Mouse (Mus musculus) CH12.LX (cell line): Measurements from ENCODE around the gene Usp39.

ENCODE experiments used
- BHLHE40 ChIP-seq: IDR thresholded peaks from 2 replicates; pipeline ENCODE4 v1.6.1; 2011; ENCODE audit warnings: mild to moderate bottlenecking, low read depth, low read length, improper control_type of control experiment
- CHD1 ChIP-seq: IDR thresholded peaks from 2 replicates; pipeline ENCODE4 v1.6.1; 2012; ENCODE audit warnings: low read depth, low read length, improper control_type of control experiment, inconsistent platforms
- CTCF ChIP-seq, 2 experiments: IDR thresholded peaks in 1 of 2; conservative IDR thresholded peaks in 1 of 2; 2 replicates each; pipeline ENCODE4 v1.5.1; 2011 to 2012; ENCODE audit warnings: low read depth in 2 of 2, low read length in 2 of 2, improper control_type of control experiment in 1 of 2, inconsistent platforms in 1 of 2, mild to moderate bottlenecking in 1 of 2, moderate library complexity in 1 of 2
- HCFC1 ChIP-seq: IDR thresholded peaks from 2 replicates; pipeline ENCODE4 v1.6.1; 2012; ENCODE audit warnings: low read depth, mild to moderate bottlenecking, inconsistent platforms, low read length, improper control_type of control experiment
- IRF4 ChIP-seq: IDR thresholded peaks from 2 replicates; pipeline ENCODE4 v1.6.1; 2014; ENCODE audit warnings: low read depth, mild to moderate bottlenecking, inconsistent platforms, low read length, improper control_type of control experiment
- KAT2A ChIP-seq: IDR thresholded peaks from 2 replicates; pipeline ENCODE4 v1.6.1; 2012; ENCODE audit warnings: low read length, improper control_type of control experiment, inconsistent platforms; ENCODE audit not compliant: insufficient replicate concordance
- MEF2A ChIP-seq: IDR thresholded peaks from 2 replicates; pipeline ENCODE4 v1.6.1; 2014; ENCODE audit warnings: low read depth, mild to moderate bottlenecking, inconsistent platforms, low read length, improper control_type of control experiment, borderline replicate concordance
- MXI1 ChIP-seq: IDR thresholded peaks from 2 replicates; pipeline ENCODE4 v1.6.1; 2011; ENCODE audit warnings: mild to moderate bottlenecking, low read depth, low read length, improper control_type of control experiment
- NRF1 ChIP-seq: IDR thresholded peaks from 2 replicates; pipeline ENCODE4 v1.6.1; 2014; ENCODE audit warnings: low read depth, mild to moderate bottlenecking, inconsistent platforms, low read length, improper control_type of control experiment, moderate library complexity
- POLR2A ChIP-seq: IDR thresholded peaks from 2 replicates; pipeline ENCODE4 v1.6.1; 2011; ENCODE audit warnings: low read depth, mild to moderate bottlenecking, improper control_type of control experiment, low read length
- SMC3 ChIP-seq: IDR thresholded peaks from 2 replicates; pipeline ENCODE4 v1.6.1; 2011; ENCODE audit warnings: low read depth, low read length, improper control_type of control experiment
- TCF12 ChIP-seq: IDR thresholded peaks from 2 replicates; pipeline ENCODE4 v1.6.1; 2014; ENCODE audit warnings: low read depth, mild to moderate bottlenecking, inconsistent platforms, low read length, improper control_type of control experiment
- UBTF ChIP-seq: IDR thresholded peaks from 2 replicates; pipeline ENCODE4 v1.6.1; 2012; ENCODE audit warnings: low read depth, mild to moderate bottlenecking, inconsistent platforms, low read length, improper control_type of control experiment, moderate library complexity
- ZNF384 ChIP-seq: IDR thresholded peaks from 2 replicates; pipeline ENCODE4 v1.6.1; 2012; ENCODE audit warnings: low read depth, low read length, improper control_type of control experiment, inconsistent platforms

DNA sequence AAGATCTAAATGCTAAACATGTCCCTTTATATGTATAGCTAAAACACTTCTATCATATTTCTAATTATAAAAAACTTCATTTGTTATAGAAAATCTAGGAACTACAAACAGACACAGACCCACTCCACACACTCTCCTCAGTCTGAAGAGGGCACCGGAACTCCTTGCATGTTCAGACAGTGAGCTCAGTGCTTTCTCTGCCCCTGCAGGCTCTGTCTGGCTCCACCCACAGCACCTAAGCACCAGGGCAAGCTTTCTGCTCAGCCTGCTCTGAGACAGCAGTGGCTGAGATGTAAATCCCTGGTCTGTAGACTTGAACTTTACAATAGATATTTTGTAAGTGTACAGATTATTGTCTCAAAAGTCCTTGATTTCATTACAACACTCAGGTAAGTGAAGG is 28.9 kb downstream of the Usp39 start:
- TF ChIP-seq HCFC1: no peak
- TF ChIP-seq CTCF (conservative IDR thresholded peaks at IDR 0.05 in 1 of 2, IDR thresholded peaks at IDR 0.05 in 1 of 2; ENCODE audit: low read depth in 2 of 2, low read length in 2 of 2): no peak
- TF ChIP-seq SMC3: no peak
- TF ChIP-seq POLR2A: no peak
- no peak for TF ChIP-seq TCF12
- TF ChIP-seq CHD1: no peak
- TF ChIP-seq NRF1: no peak
- no peak for TF ChIP-seq KAT2A
- TF ChIP-seq UBTF: no peak
- no peak for TF ChIP-seq ZNF384
- TF ChIP-seq IRF4: no peak
- no peak for TF ChIP-seq BHLHE40
- TF ChIP-seq MXI1: no peak
- no peak for TF ChIP-seq MEF2A
